Comparison of ENCODE assay signal across 8 mouse cellular contexts in the genomic region with DNA sequence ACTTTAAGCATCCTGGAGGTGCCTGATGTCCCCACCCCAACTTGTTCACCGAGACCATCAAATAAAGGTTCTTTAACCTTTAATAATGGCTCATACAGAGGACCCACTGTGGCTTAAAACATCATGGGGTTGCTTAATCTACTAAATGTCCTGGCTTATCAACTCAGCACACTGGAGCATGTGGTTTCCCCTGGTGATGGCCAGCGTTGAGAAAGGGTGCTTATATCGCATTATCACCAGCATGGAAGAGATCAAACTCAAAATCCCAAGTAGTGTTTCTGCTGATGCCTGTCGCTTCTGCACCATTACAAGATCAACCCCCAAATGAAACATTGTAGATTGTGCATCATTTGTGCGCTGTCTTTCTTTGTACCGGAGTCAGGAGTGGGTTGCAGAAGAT. TPM values are rescaled to one million over a fixed set of nuclear protein-coding genes. Genes with fewer than 3 reads are reported as not detected.
DNase-seq lines count a peak whose midpoint lies in the region; ATAC-seq and TF ChIP-seq lines count a peak whose summit lies in the region.

No protein-coding gene starts in this region.

- no peaks in the 10 kb centered on the region for H3K27me3 ChIP-seq in lung, postnatal 0 days (replicated peaks; ENCODE audit: insufficient read depth, low read length)
- H3K27me3 ChIP-seq in embryonic facial prominence, embryonic 14.5 days (replicated peaks; ENCODE audit: control insufficient read depth, insufficient read depth, low read length) = no peaks in the 10 kb centered on the region
- H3K27me3 ChIP-seq in limb, embryonic 12.5 days = peaks cover 3% of the 10 kb centered on the region; the same call in 1 of the 2 replicates
- no peaks in the 10 kb centered on the region for H3K27me3 ChIP-seq in neural tube, embryonic 15.5 days (replicated peaks)

- no peak for ATAC-seq in lung, postnatal 0 days
- ATAC-seq in embryonic facial prominence, embryonic 14.5 days (ENCODE audit: low read depth) = no peak
- no peak for ATAC-seq in limb, embryonic 12.5 days (ENCODE audit: insufficient number of reproducible peaks, insufficient read depth, low FRiP score, low TSS enrichment, low read depth)
- no peak for ATAC-seq in neural tube, embryonic 15.5 days (ENCODE audit: low FRiP score)

- H3K27ac ChIP-seq in lung, postnatal 0 days (ENCODE audit: low read length) = peak overlapping the region; percentile 99
- peak overlapping the region; percentile 92; the same call in 1 of the 2 replicates for H3K27ac ChIP-seq in embryonic facial prominence, embryonic 14.5 days (replicated peaks; ENCODE audit: low read depth, low read length)
- H3K27ac ChIP-seq in limb, embryonic 12.5 days = no peak overlapping the region
- H3K27ac ChIP-seq in neural tube, embryonic 15.5 days (replicated peaks) = peak overlapping the region; percentile 93

- WGBS in lung, postnatal 0 days = 90% methylated on average over 6 of the region's 6 CpGs
- 89% methylated on average over 6 of the region's 6 CpGs for WGBS in lung, adult 2 months
- 97% methylated on average over 6 of the region's 6 CpGs for WGBS in embryonic facial prominence, embryonic 14.5 days
- WGBS in limb, embryonic 12.5 days = 94% methylated on average over 6 of the region's 6 CpGs
- WGBS in neural tube, embryonic 15.5 days = 94% methylated on average over 6 of the region's 6 CpGs

- H3K4me2 ChIP-seq in lung, postnatal 0 days (replicated peaks; ENCODE audit: low read depth, low read length) = peak overlapping the region; percentile 54
- peak overlapping the region; percentile 64 for H3K4me2 ChIP-seq in embryonic facial prominence, embryonic 14.5 days (ENCODE audit: low read depth, low read length)
- peak overlapping the region; percentile 52; the same call in 1 of the 2 replicates for H3K4me2 ChIP-seq in limb, embryonic 12.5 days
- peak overlapping the region; percentile 72 for H3K4me2 ChIP-seq in neural tube, embryonic 15.5 days

- no peaks in the 10 kb centered on the region for H3K9me3 ChIP-seq in lung, postnatal 0 days (ENCODE audit: low read length)
- no peaks in the 10 kb centered on the region for H3K9me3 ChIP-seq in embryonic facial prominence, embryonic 14.5 days (ENCODE audit: control insufficient read depth, low read length)
- no peaks in the 10 kb centered on the region for H3K9me3 ChIP-seq in limb, embryonic 12.5 days
- H3K9me3 ChIP-seq in neural tube, embryonic 15.5 days (replicated peaks) = no peaks in the 10 kb centered on the region

- no peak for TF ChIP-seq EP300 in lung, postnatal 0 days (IDR thresholded peaks at IDR 0.05)

- DNase-seq in lung, postnatal 0 days (ENCODE audit: low spot score) = no peak
- no peak for DNase-seq in lung, adult 2 months
- DNase-seq in embryonic facial prominence, embryonic 14.5 days (ENCODE audit: low spot score) = no peak
- no peak for DNase-seq in urinary bladder, adult 18-20 months (ENCODE audit: low spot score in 2 of 2)
- no peak for DNase-seq in cerebellum, adult 9-10 months
- no peak for DNase-seq in kidney, adult 18-20 months

- H3K4me3 ChIP-seq in lung, postnatal 0 days (ENCODE audit: low read depth, low read length) = peak overlapping the region; percentile 63; the same call in 1 of the 2 replicates
- H3K4me3 ChIP-seq in lung, adult 2 months (replicated peaks; ENCODE audit: extremely low read depth, low read depth, low read length) = no peak overlapping the region
- H3K4me3 ChIP-seq in embryonic facial prominence, embryonic 14.5 days (ENCODE audit: low read depth, low read length) = peak overlapping the region; percentile 59
- peak overlapping the region; percentile 50 for H3K4me3 ChIP-seq in limb, embryonic 12.5 days (replicated peaks)
- peak overlapping the region; percentile 64 for H3K4me3 ChIP-seq in neural tube, embryonic 15.5 days (replicated peaks)

- TF ChIP-seq POLR2A in lung, adult 2 months (IDR thresholded peaks at IDR 0.05; ENCODE audit: borderline replicate concordance, extremely low read depth, low read depth, low read length) = no peak

- no peak overlapping the region for H3K9ac ChIP-seq in lung, postnatal 0 days (replicated peaks; ENCODE audit: low read depth)
- peak overlapping the region; percentile 81 for H3K9ac ChIP-seq in embryonic facial prominence, embryonic 14.5 days (ENCODE audit: low read depth, low read length)
- no peak overlapping the region for H3K9ac ChIP-seq in limb, embryonic 12.5 days (replicated peaks)
- H3K9ac ChIP-seq in neural tube, embryonic 15.5 days (replicated peaks) = no peak overlapping the region

- no peaks in the 10 kb centered on the region for H3K36me3 ChIP-seq in lung, postnatal 0 days (ENCODE audit: insufficient read depth, low read length)
- no peaks in the 10 kb centered on the region for H3K36me3 ChIP-seq in embryonic facial prominence, embryonic 14.5 days (ENCODE audit: control insufficient read depth, insufficient read depth, low read length)
- no peaks in the 10 kb centered on the region for H3K36me3 ChIP-seq in limb, embryonic 12.5 days
- no peaks in the 10 kb centered on the region for H3K36me3 ChIP-seq in neural tube, embryonic 15.5 days

- peaks cover 7% of the 10 kb centered on the region; the same call in 1 of the 2 replicates for H3K4me1 ChIP-seq in lung, postnatal 0 days (ENCODE audit: insufficient read depth, low read depth, low read length)
- 0 out of 2 replicates have a peak, but pooled peaks cover 2% of the 10 kb centered on the region for H3K4me1 ChIP-seq in lung, adult 2 months (ENCODE audit: control insufficient read depth, insufficient read depth, low read length)
- peaks cover 8% of the 10 kb centered on the region; the same call in 1 of the 2 replicates for H3K4me1 ChIP-seq in embryonic facial prominence, embryonic 14.5 days (ENCODE audit: control insufficient read depth, insufficient read depth, low read length)
- H3K4me1 ChIP-seq in limb, embryonic 12.5 days (replicated peaks) = peaks cover 15% of the 10 kb centered on the region; the same call in 1 of the 2 replicates
- H3K4me1 ChIP-seq in neural tube, embryonic 15.5 days = peaks cover 16% of the 10 kb centered on the region

- TF ChIP-seq CTCF in lung, postnatal 0 days (IDR thresholded peaks at IDR 0.05) = no peak
- no peak for TF ChIP-seq CTCF in lung, adult 2 months (IDR thresholded peaks at IDR 0.05; ENCODE audit: insufficient read depth, low read length)

RNA-seq across cellular contexts. Expression of a gene that starts 53.2 kb away (rescaled TPM):
- polyA plus RNA-seq in lung, postnatal 0 days (2015; fragmentation: Nextera tagmentation; extraction: Ambion mirVana) = 11.3 and 14.9 TPM in 2 replicates
- polyA plus RNA-seq in lung, adult 2 months (2012; rRNA removed) = 7.0 and 13.2 TPM in 2 replicates
- 15.7 and 17.8 TPM in 2 replicates for polyA plus RNA-seq in embryonic facial prominence, embryonic 14.5 days (2014; fragmentation: Nextera tagmentation; extraction: Ambion mirVana)
- 31.2 and 34.8 TPM in 2 replicates for polyA plus RNA-seq in limb, embryonic 12.5 days (2016; fragmentation: Nextera tagmentation; extraction: Ambion mirVana)
- polyA plus RNA-seq in neural tube, embryonic 15.5 days (2015; fragmentation: Nextera tagmentation; extraction: Ambion mirVana) = 16.6 and 20.2 TPM in 2 replicates
